Mouse (Mus musculus): ENCODE measurements around the gene Cd4. TPM values are rescaled to one million over a fixed set of nuclear protein-coding genes. Genes with fewer than 3 reads are reported as not detected.
A peak's percentile ranks its signal among the peaks of the same experiment; 100 is the strongest.

The Cd4 gene
- polyA plus RNA-seq, 1 experiment from 2014 or later = 0.19 TPM

GRCm38 (mm10) chr6:124917518-124918330 is 29.7 kb upstream of the Cd4 start:
- 0 out of 2 replicates have a peak, but pooled peaks cover 4% of the 10 kb centered on the region for H3K36me3 ChIP-seq (ENCODE audit: control insufficient read depth, insufficient read depth, low read length)
- WGBS = under 1% methylated on average over 34 of the region's 89 CpGs
- no peaks in the 10 kb centered on the region for H3K27me3 ChIP-seq (ENCODE audit: control insufficient read depth, insufficient read depth, low read length)
- peak overlapping the region; percentile 97 for H3K9ac ChIP-seq (ENCODE audit: low read depth, low read length)
- H3K4me2 ChIP-seq (replicated peaks; ENCODE audit: low read depth, low read length) = peak overlapping the region; percentile 90
- no peaks in the 10 kb centered on the region for H3K9me3 ChIP-seq (ENCODE audit: control insufficient read depth, low read length)
- peaks cover 23% of the 10 kb centered on the region for H3K4me1 ChIP-seq (replicated peaks; ENCODE audit: control insufficient read depth, insufficient read depth, low read length)
- peak; percentile 90 for DNase-seq (ENCODE audit: low spot score)
- peak; percentile 62 for ATAC-seq (ENCODE audit: low FRiP score)
- H3K27ac ChIP-seq (ENCODE audit: low read depth, low read length) = peak overlapping the region; percentile 100
- H3K4me3 ChIP-seq (ENCODE audit: low read depth, low read length) = peak overlapping the region; percentile 88

- Histone ChIP-seq H3K27me3 (ENCODE audit: control insufficient read depth, insufficient read depth, low read length) (no peaks in the 10 kb centered on the region), H3K36me3 (ENCODE audit: control insufficient read depth, insufficient read depth, low read length) (0 out of 2 replicates have a peak, but pooled peaks cover 4% of the 10 kb centered on the region), H3K27ac (ENCODE audit: low read depth, low read length) (peak overlapping the region; percentile 100), H3K4me1 (replicated peaks; ENCODE audit: control insufficient read depth, insufficient read depth, low read length) (peaks cover 23% of the 10 kb centered on the region), H3K4me3 (ENCODE audit: low read depth, low read length) (peak overlapping the region; percentile 88), H3K4me2 (replicated peaks; ENCODE audit: low read depth, low read length) (peak overlapping the region; percentile 90), H3K9me3 (ENCODE audit: control insufficient read depth, low read length) (no peaks in the 10 kb centered on the region), H3K9ac (ENCODE audit: low read depth, low read length) (peak overlapping the region; percentile 97)
- 2% methylated on average over 31 of the region's 67 CpGs for WGBS
- ATAC-seq (ENCODE audit: low FRiP score) (peak; percentile 48), DNase-seq (ENCODE audit: low spot score) (peak; percentile 96)
Measured at GRCm38 (mm10) chr6:124916695-124917517, 28.9 kb upstream of the Cd4 start.

GRCm38 (mm10) chr6:124915942-124916694 is 28.1 kb upstream of the Cd4 start:
- DNase-seq (ENCODE audit: low spot score) (peak; percentile 56), ATAC-seq (ENCODE audit: low FRiP score) (no peak)
- peak overlapping the region; percentile 100 for H3K27ac ChIP-seq (ENCODE audit: low read depth, low read length)
- no peaks in the 10 kb centered on the region for H3K27me3 ChIP-seq (ENCODE audit: control insufficient read depth, insufficient read depth, low read length)
- WGBS = 6% methylated on average over 12 of the region's 12 CpGs
- H3K9me3 ChIP-seq (ENCODE audit: control insufficient read depth, low read length) = no peaks in the 10 kb centered on the region
- peak overlapping the region; percentile 88 for H3K4me3 ChIP-seq (ENCODE audit: low read depth, low read length)
- peak overlapping the region; percentile 90 for H3K4me2 ChIP-seq (replicated peaks; ENCODE audit: low read depth, low read length)
- 0 out of 2 replicates have a peak, but pooled peaks cover 4% of the 10 kb centered on the region for H3K36me3 ChIP-seq (ENCODE audit: control insufficient read depth, insufficient read depth, low read length)
- H3K4me1 ChIP-seq (replicated peaks; ENCODE audit: control insufficient read depth, insufficient read depth, low read length) = peaks cover 25% of the 10 kb centered on the region
- peak overlapping the region; percentile 97 for H3K9ac ChIP-seq (ENCODE audit: low read depth, low read length)

- no peaks in the 10 kb centered on the region for H3K27me3 ChIP-seq (ENCODE audit: control insufficient read depth, insufficient read depth, low read length)
- H3K4me1 ChIP-seq (replicated peaks; ENCODE audit: control insufficient read depth, insufficient read depth, low read length) = peaks cover 22% of the 10 kb centered on the region
- no peak for ATAC-seq (ENCODE audit: low FRiP score)
Measured at GRCm38 (mm10) chr6:124915160-124915941, 27.3 kb upstream of the Cd4 start.

GRCm38 (mm10) chr6:124914511-124914910 is 26.5 kb upstream of the Cd4 start:
- peaks cover 26% of the 10 kb centered on the region for H3K4me1 ChIP-seq (replicated peaks; ENCODE audit: control insufficient read depth, insufficient read depth, low read length)
- WGBS = 83% methylated on average over 7 of the region's 7 CpGs
- H3K36me3 ChIP-seq (ENCODE audit: control insufficient read depth, insufficient read depth, low read length) = 0 out of 2 replicates have a peak, but pooled peaks cover 4% of the 10 kb centered on the region
- peak overlapping the region; percentile 12; the same call in 1 of the 2 replicates for H3K9ac ChIP-seq (ENCODE audit: low read depth, low read length)
- peak overlapping the region; percentile 90 for H3K4me2 ChIP-seq (replicated peaks; ENCODE audit: low read depth, low read length)
- peak overlapping the region; percentile 88 for H3K4me3 ChIP-seq (ENCODE audit: low read depth, low read length)
- ATAC-seq (ENCODE audit: low FRiP score) (no peak), DNase-seq (ENCODE audit: low spot score) (peak; percentile 25)
- H3K27ac ChIP-seq (ENCODE audit: low read depth, low read length) = peak overlapping the region; percentile 55
- peaks cover 5% of the 10 kb centered on the region; the same call in 1 of the 2 replicates for H3K27me3 ChIP-seq (ENCODE audit: control insufficient read depth, insufficient read depth, low read length)
- H3K9me3 ChIP-seq (ENCODE audit: control insufficient read depth, low read length) = no peaks in the 10 kb centered on the region

More at GRCm38 (mm10) chr6:124915160-124915941, 27.3 kb upstream of the Cd4 start:
- 11% methylated on average over 22 of the region's 22 CpGs for WGBS
- Histone ChIP-seq H3K27ac (ENCODE audit: low read depth, low read length) (peak overlapping the region; percentile 100), H3K4me3 (ENCODE audit: low read depth, low read length) (peak overlapping the region; percentile 88), H3K36me3 (ENCODE audit: control insufficient read depth, insufficient read depth, low read length) (0 out of 2 replicates have a peak, but pooled peaks cover 4% of the 10 kb centered on the region), H3K9me3 (ENCODE audit: control insufficient read depth, low read length) (no peaks in the 10 kb centered on the region), H3K4me2 (replicated peaks; ENCODE audit: low read depth, low read length) (peak overlapping the region; percentile 90), H3K9ac (ENCODE audit: low read depth, low read length) (peak overlapping the region; percentile 97)
- DNase-seq (ENCODE audit: low spot score) = peak; percentile 47

DNA sequence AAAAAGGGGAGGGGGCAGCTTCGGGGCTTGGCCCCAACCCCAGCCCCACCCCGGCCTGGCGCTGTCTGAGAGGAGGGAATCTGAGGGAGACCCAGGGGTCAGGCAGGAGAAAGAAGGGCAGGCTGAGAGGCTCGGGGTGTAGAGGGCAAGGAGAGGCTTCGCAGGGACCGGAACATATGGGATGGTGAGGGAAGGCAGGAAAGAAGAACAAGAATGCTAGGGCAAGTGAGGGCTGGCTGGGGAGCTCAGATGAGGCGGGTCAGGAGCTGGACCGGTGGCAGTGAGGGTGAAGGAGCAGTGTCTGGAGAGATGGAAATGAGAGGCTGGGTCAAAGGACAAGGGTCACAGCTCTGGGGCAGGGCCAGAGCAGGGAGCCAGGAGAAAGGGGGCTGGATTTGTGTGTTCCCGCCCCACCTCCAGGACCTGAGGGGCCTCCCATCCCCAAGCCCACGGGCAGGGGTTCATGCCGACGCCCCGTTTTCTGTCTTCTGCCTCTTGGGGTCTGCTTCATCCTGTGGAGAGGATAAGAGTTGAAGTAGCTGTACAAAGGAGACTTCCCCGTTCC is 25.8 kb upstream of the Cd4 start:
- no peak for DNase-seq (ENCODE audit: low spot score)
- WGBS = 44% methylated on average over 14 of the region's 14 CpGs

DNA sequence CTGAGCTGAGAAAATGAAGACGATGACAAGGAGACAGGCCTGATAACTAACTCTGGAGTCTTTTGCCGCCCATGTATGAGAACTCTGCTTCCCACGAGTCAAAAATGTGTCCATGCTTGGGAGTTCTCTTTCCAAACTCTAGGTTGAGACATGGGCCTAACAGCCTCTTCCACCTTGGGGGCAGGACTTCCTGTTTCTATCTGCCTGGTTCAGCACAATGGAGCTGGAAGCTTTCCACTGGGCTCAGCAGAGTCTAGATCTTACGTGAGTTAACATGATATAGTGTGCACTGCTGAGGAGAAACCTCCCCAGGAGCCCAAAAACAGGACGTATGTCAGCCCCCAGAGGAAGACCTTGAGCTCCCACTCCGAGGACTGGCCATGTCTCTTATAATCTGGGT is 25.2 kb upstream of the Cd4 start:
- peaks cover 23% of the 10 kb centered on the region for H3K4me1 ChIP-seq (replicated peaks; ENCODE audit: control insufficient read depth, insufficient read depth, low read length)
- H3K4me3 ChIP-seq (ENCODE audit: low read depth, low read length) = no peak overlapping the region
- DNase-seq (ENCODE audit: low spot score) = peak; percentile 26
- H3K9ac ChIP-seq (ENCODE audit: low read depth, low read length) = no peak overlapping the region
- 0 out of 2 replicates have a peak, but pooled peaks cover 4% of the 10 kb centered on the region for H3K36me3 ChIP-seq (ENCODE audit: control insufficient read depth, insufficient read depth, low read length)
- peaks cover 5% of the 10 kb centered on the region; the same call in 1 of the 2 replicates for H3K27me3 ChIP-seq (ENCODE audit: control insufficient read depth, insufficient read depth, low read length)
- H3K9me3 ChIP-seq (ENCODE audit: control insufficient read depth, low read length) = no peaks in the 10 kb centered on the region
- no peak overlapping the region for H3K4me2 ChIP-seq (replicated peaks; ENCODE audit: low read depth, low read length)
- H3K27ac ChIP-seq (ENCODE audit: low read depth, low read length) = no peak overlapping the region
- 71% methylated on average over 6 of the region's 6 CpGs for WGBS
- ATAC-seq (ENCODE audit: low FRiP score) = no peak

More for the DNA sequence above, 25.8 kb upstream of the Cd4 start:
- Histone ChIP-seq H3K9ac (ENCODE audit: low read depth, low read length) (0 out of 2 replicates have a peak overlapping the region, but pooled peaks have one; percentile 12), H3K36me3 (ENCODE audit: control insufficient read depth, insufficient read depth, low read length) (0 out of 2 replicates have a peak, but pooled peaks cover 4% of the 10 kb centered on the region), H3K4me2 (replicated peaks; ENCODE audit: low read depth, low read length) (no peak overlapping the region; the same call in 1 of the 2 replicates), H3K27me3 (ENCODE audit: control insufficient read depth, insufficient read depth, low read length) (peaks cover 5% of the 10 kb centered on the region; the same call in 1 of the 2 replicates), H3K27ac (ENCODE audit: low read depth, low read length) (peak overlapping the region; percentile 55; the same call in 1 of the 2 replicates), H3K9me3 (ENCODE audit: control insufficient read depth, low read length) (no peaks in the 10 kb centered on the region), H3K4me1 (replicated peaks; ENCODE audit: control insufficient read depth, insufficient read depth, low read length) (peaks cover 23% of the 10 kb centered on the region), H3K4me3 (ENCODE audit: low read depth, low read length) (peak overlapping the region; percentile 88; the same call in 1 of the 2 replicates)
- ATAC-seq (ENCODE audit: low FRiP score) = no peak

Data from hindbrain, embryonic 11.5 days (tissue).